Mouse (Mus musculus) liver, embryonic 18 days (tissue): ENCODE measurements around the gene Poldip2. TPM values are rescaled to one million over a fixed set of nuclear protein-coding genes. Genes with fewer than 3 reads are reported as not detected.

Experiments
- polyA plus RNA-seq: library from polyadenylated mRNA; depleted of rRNA; stranded (reverse); fragments of >200 nt; gene quantifications from 2 replicates; pipeline ENCODE4 v1.2.3, GENCODE M21; 2012; rRNA removed

Gene Poldip2
- polyA plus RNA-seq = 41.8 and 45.1 TPM in 2 replicates

GRCm38 (mm10) chr11:78512025-78512957 lies at the start of gene Poldip2, which contains the start of gene Tmem199:
Gene Poldip2 (plus strand): TSS chr11:78512193.
Gene Tmem199 (minus strand): TSS chr11:78512172.

GRCm38 (mm10) chr11:78465568-78466180 lies 46.3 kb upstream of the Poldip2 start, which contains the start of gene Slc46a1:
Gene Slc46a1 (plus strand): TSS chr11:78465697.

DNA sequence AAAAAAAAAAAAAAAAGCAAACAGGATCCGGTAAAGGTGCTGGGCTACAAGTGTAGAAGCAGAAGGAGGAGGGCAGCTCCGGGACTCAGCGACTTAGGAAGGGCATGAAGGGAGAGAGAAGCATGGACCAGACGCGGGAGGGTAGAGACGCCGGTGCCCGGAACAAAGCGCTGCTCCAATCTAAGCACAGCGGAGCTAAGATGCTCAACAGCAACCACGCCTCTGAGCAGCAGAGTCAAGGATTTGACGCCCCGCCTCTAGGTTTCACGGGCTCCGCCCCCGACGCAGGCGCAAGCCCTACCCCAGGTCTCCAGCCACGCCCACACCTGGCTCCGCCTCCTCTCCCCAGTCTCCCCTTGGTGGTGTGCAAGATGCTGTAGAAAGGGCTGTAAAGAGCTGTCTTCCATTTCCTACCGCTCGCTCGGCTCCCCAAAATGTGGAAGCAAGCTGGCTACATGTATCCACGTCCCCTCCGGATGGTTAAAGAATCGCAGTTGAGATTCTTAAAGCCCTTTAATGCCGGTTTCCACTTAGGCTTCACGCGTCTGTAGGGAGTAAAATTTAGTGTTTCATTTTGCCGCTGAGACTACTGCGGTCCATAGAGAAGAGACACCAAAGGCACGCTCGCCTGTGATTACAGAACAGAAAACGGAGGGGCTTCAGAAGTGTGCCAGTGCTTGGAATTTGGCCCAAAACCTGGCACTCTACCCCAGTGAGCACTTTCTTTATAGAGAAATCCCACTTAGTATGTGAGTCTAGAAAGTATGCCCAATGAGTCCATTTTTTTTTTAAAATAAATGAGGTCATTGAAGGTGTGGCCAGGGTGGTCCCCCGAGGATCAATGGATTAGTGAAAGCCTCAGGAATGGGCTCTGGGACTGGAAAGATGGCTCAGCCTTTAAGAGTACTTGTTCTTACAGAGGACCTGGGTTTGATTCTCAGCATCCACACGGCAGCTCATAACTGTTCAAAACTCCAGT lies 14.2 kb upstream of the Poldip2 start, which contains the start of gene Sarm1:
TSS of gene Sarm1 (minus strand) at position 211 of the 979 bp plus-strand sequence.

DNA sequence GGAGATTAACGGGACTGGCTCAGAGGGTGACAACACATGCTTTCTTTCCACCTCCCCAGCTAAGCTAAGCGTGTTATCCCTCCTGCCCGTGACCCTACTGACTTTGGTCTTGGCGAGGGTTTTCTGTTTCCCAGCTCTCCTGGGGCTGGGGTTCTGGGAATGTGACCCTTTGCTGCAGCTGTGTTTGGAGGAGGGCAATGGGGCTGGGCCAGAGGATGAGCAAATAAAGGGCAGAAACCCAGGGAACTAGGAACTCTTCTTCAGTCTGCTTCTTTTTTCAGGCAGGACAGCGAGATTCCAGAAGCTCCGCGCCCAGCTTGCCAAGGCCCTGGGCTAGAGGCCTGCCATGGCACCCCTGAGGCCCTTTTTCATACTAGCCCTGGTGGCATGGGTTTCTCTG lies 13.0 kb upstream of the Poldip2 start, which contains the start of gene Vtn:
TSS of gene Vtn (plus strand) at position 88 of the 400 bp plus-strand sequence.

DNA sequence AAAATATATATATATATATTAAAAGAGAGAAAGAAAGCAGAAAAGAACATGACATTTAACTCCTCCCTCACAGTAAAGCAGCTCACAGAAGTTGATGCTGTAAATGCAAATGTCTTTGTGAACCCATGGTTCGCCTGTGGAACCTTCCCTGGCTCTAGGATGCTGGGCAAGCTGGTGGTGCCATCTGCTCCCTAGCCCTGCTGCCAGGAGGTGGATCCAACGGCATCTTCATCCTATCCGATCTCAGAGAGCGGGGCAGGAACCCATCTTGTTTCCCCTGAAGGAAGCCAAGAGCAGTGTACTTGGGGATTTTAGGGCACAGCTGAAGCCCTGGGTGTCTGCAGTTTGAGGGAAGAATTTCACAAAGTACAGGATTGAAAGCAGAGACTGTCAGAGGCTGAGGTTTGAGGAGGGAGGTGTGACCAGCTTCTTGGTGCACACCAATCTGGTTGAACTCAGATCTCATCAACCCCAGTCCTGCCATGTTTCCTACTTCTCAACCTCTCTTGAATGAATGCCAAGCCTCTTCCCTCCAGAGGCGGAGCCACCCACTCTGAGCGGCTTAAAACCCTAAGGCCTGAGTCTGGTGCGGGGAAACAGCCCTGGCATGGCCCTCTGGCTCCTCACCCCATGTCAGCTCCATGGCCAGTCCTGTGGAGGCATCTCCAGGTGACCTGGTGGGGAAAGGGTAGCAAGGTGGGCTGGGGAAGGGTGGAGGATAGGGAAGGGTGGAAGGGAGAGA lies 8.9 kb upstream of the Poldip2 start, which contains the start of gene Sebox:
TSS of gene Sebox (plus strand) at position 539 of the 742 bp plus-strand sequence.

GRCm38 (mm10) chr11:78536080-78536689 lies 24.2 kb downstream of the Poldip2 start, which contains the start of the genes Tnfaip1 and Ift20:
Gene Tnfaip1 (minus strand): TSS chr11:78536332.
Gene Ift20 (plus strand): TSS chr11:78536361.

DNA sequence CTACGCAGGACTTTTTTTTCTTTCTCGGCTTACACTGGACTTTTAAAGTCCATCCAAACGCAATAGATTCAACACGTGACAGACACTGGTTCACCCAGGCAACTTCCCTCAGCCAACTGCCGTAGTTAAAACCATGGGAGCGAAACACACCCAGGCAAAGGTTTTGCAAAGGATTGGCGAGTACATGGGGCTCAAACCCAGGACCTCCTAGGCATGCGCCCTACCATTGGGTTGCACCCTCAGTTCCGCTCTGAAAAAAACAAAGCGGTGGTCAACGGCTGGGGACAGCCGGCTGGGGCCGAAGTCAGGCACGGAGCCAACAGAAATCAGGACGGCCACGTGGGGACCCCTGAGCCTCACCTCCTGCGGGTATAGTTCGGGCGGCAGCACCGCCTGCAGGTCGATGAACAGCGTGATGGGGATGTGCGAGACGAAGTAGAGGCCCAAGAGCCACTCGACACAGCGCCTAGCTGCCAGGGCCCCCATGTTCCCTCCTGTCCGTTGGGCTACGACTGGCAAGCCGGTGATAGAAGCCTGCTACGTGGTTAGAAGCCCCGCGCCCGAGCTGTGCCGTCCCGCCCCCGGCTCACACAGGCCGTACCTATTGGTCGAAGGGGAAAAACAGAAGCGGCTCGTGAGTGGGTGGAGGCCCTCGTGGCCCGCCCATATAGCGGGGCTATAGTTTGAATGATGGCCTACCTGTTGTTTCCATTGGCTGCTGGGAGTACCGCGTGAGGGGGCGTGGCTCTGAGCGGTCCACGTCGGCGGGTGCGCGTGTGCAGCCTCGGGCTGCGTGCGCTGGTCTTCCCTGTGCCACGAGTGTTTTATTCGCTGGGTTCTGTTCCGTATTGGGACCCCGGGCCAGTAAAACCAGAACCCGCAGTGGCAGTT lies 38.4 kb downstream of the Poldip2 start, which contains the start of gene Tmem97:
TSS of gene Tmem97 (minus strand) at position 610 of the 891 bp plus-strand sequence.

Other genes starting within 250 kb of the Poldip2 start
- 0.15 and 0.20 TPM in 2 replicates for gene BC030499, start 221.4 kb upstream of the Poldip2 start, polyA plus RNA-seq
- 18.5 and 21.4 TPM in 2 replicates for gene Spag5, start 210.7 kb upstream of the Poldip2 start, polyA plus RNA-seq
- gene Aldoc, start 189.2 kb upstream of the Poldip2 start, polyA plus RNA-seq = 25.4 and 34.5 TPM in 2 replicates
- 21.8 and 25.8 TPM in 2 replicates for gene Pigs, start 183.8 kb upstream of the Poldip2 start, polyA plus RNA-seq
- 62.4 and 64.5 TPM in 2 replicates for gene Unc119, start 168.7 kb upstream of the Poldip2 start, polyA plus RNA-seq
- gene Foxn1, start 125.6 kb upstream of the Poldip2 start, polyA plus RNA-seq = not detected in 2 replicates
- 0.03 and 0.06 TPM in 2 replicates for gene Slc13a2, start 90.0 kb upstream of the Poldip2 start, polyA plus RNA-seq
- 12.7 and 14.6 TPM in 2 replicates for gene Slc46a1, start 46.5 kb upstream of the Poldip2 start, polyA plus RNA-seq
- 0.25 and 0.26 TPM in 2 replicates for gene Sarm1, start 14.4 kb upstream of the Poldip2 start, polyA plus RNA-seq
- gene Vtn, start 13.1 kb upstream of the Poldip2 start, polyA plus RNA-seq = 1,540 and 1,650 TPM in 2 replicates
- gene Sebox, start 8.7 kb upstream of the Poldip2 start, polyA plus RNA-seq = 0.09 and 0.22 TPM in 2 replicates
- 13.8 and 13.9 TPM in 2 replicates for gene Tmem199, start within 50 bp of the Poldip2 start, polyA plus RNA-seq
- gene Tnfaip1, start 24.1 kb downstream of the Poldip2 start, polyA plus RNA-seq = 10.0 and 10.2 TPM in 2 replicates
- gene Ift20, start 24.2 kb downstream of the Poldip2 start, polyA plus RNA-seq = 47.4 and 51.1 TPM in 2 replicates
- gene Tmem97, start 38.6 kb downstream of the Poldip2 start, polyA plus RNA-seq = 68.7 and 70.8 TPM in 2 replicates
- gene Nlk, start 185.2 kb downstream of the Poldip2 start, polyA plus RNA-seq = 4.9 and 5.5 TPM in 2 replicates
- 15.7 and 17.5 TPM in 2 replicates for gene Ccnq, start 239.5 kb downstream of the Poldip2 start, polyA plus RNA-seq